Mouse (Mus musculus) bone marrow, adult 2 months (tissue): ENCODE data around the gene Olfr203. TPM values are rescaled to one million over a fixed set of nuclear protein-coding genes. Genes with fewer than 3 reads are reported as not detected.

ENCODE experiments used
- H3K27ac ChIP-seq: fragments of 200-500 bp; 2 replicates; pipeline ENCODE4 v1.5.1; 2012; ENCODE audit warnings: low read depth, mild to moderate bottlenecking, control low read depth, inconsistent platforms, low read length; ENCODE audit not compliant: control insufficient read depth, poor library complexity, insufficient read depth
- H3K4me1 ChIP-seq: fragments of 200-500 bp; 2 replicates; pipeline ENCODE4 v1.6.1; 2011; ENCODE audit warnings: low read length; ENCODE audit not compliant: control insufficient read depth, insufficient read depth
- H3K4me3 ChIP-seq: fragments of 200-500 bp; replicated peaks from 2 replicates; pipeline ENCODE3; 2011; ENCODE audit warnings: mild to moderate bottlenecking, low read depth, low read length, control low read depth; ENCODE audit not compliant: control insufficient read depth
- CTCF ChIP-seq: fragments of 200-500 bp; IDR thresholded peaks from 2 replicates; pipeline ENCODE4 v1.5.1; 2011; ENCODE audit warnings: low read length, control low read depth; ENCODE audit not compliant: control insufficient read depth, insufficient read depth
- POLR2A ChIP-seq: fragments of 200-500 bp; IDR thresholded peaks from 2 replicates; pipeline ENCODE4 v1.6.1; 2011; ENCODE audit warnings: low read depth, mild to moderate bottlenecking, control low read depth, low read length, borderline replicate concordance; ENCODE audit not compliant: control insufficient read depth
- WGBS: fragments of 180-500 bp; shearing (Covaris S2); methylation state at CpG from one replicate; pipeline ENCODE4 v1.1.7; 2018; 5-methylcytosine and 5-hydroxymethylcytosine counted together
- polyA plus RNA-seq: library from polyadenylated mRNA; stranded (reverse); fragments of >200 nt; gene quantifications from 2 replicates; pipeline ENCODE4 v1.2.4, GENCODE M21; 2011; ENCODE audit warnings: low replicate concordance; ENCODE audit not compliant: missing spikeins, insufficient read depth, insufficient read length

Olfr203 gene
- polyA plus RNA-seq, 1 experiment: not detected

DNA sequence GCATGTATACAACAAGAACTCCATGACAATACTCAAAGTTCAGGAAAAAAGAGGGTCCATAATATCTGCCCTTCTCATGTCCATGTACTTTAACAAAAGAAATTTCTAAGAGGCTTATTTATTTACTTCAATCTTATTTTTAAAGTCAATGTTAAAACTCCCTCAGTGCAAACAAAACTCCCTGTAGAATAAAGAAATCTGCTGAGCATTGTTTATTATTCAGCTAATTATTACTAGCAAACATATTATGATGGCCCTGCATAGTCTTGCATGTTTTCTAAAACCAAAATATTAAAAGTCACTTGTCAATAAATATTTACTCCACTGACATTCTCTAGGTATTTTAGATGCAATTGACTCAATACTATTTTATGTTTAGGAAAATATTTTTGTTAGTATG is 32.4 kb downstream of the Olfr203 start, which contains the start of gene Olfr205:
Gene Olfr205, minus strand, starts transcription at position 101 of the 400 bp plus-strand sequence.
- H3K4me3 ChIP-seq: no peak within 1 kb of the TSS
- no peaks in the 10 kb centered on the region for H3K4me1 ChIP-seq
- no peak for TF ChIP-seq POLR2A
- TF ChIP-seq CTCF: no peak
- no peak within 1 kb of the TSS for H3K27ac ChIP-seq

DNA sequence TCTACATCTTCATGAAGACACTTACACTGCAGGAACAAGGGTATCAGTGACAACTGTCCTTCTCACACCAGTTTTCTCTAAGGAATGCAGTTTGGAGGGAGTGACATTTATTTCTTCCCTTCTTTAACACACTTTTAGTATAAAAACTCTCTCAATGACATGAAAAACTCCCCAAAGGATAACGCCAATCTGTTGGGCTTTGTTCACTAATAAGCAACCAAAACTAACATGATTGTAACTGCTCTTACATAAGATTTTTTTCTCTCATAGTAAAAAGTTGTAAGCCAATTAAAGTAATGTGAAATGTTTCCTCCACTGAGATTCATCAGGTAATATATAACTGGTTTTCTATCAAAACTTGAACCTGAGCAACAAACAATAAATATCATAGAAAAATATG is 50.5 kb downstream of the Olfr203 start, which contains the start of gene Olfr206:
Gene Olfr206, minus strand, starts transcription at position 101 of the 400 bp plus-strand sequence.
- TF ChIP-seq CTCF: no peak
- TF ChIP-seq POLR2A: no peak
- 70% methylated on average over 1 of the region's 1 CpGs for WGBS
- no peak within 1 kb of the TSS for H3K27ac ChIP-seq
- no peaks in the 10 kb centered on the region for H3K4me1 ChIP-seq
- H3K4me3 ChIP-seq: no peak within 1 kb of the TSS

Other genes with a start within 250 kb of the Olfr203 start
- 0.32 TPM in 1 of 2 replicates, not detected in the other for gene Olfr190, start 220.9 kb upstream of the Olfr203 start, polyA plus RNA-seq
- not detected in 2 replicates for gene Olfr191, start 209.1 kb upstream of the Olfr203 start, polyA plus RNA-seq
- not detected in 2 replicates for gene Olfr193, start 187.0 kb upstream of the Olfr203 start, polyA plus RNA-seq
- not detected in 2 replicates for gene Olfr194, start 177.8 kb upstream of the Olfr203 start, polyA plus RNA-seq
- not detected in 2 replicates for gene Olfr195, start 151.8 kb upstream of the Olfr203 start, polyA plus RNA-seq
- gene Olfr196, start 128.4 kb upstream of the Olfr203 start, polyA plus RNA-seq: not detected in 2 replicates
- not detected in 2 replicates for gene Olfr198, start 95.3 kb upstream of the Olfr203 start, polyA plus RNA-seq
- not detected in 2 replicates for gene Olfr199, start 79.1 kb upstream of the Olfr203 start, polyA plus RNA-seq
- gene Olfr201, start 26.2 kb upstream of the Olfr203 start, polyA plus RNA-seq: not detected in 2 replicates
- gene Olfr202, start 12.1 kb upstream of the Olfr203 start, polyA plus RNA-seq: not detected in 2 replicates
- not detected in 2 replicates for gene Olfr204, start 19.4 kb downstream of the Olfr203 start, polyA plus RNA-seq
- not detected in 2 replicates for gene Olfr205, start 32.3 kb downstream of the Olfr203 start, polyA plus RNA-seq
- not detected in 2 replicates for gene Olfr206, start 50.4 kb downstream of the Olfr203 start, polyA plus RNA-seq
- not detected in 2 replicates for gene Olfr209, start 65.1 kb downstream of the Olfr203 start, polyA plus RNA-seq
- gene Gabrr3, start 108.5 kb downstream of the Olfr203 start, polyA plus RNA-seq: not detected in 2 replicates
- 10.4 and 14.6 TPM in 2 replicates for gene Riox2, start 172.9 kb downstream of the Olfr203 start, polyA plus RNA-seq